Mouse (Mus musculus) erythroblast, adult 5-6 weeks (primary cell): ENCODE data around the gene Tmem102. TPM values are rescaled to one million over a fixed set of nuclear protein-coding genes. Genes with fewer than 3 reads are reported as not detected.
A peak's percentile ranks its signal among the peaks of the same experiment; 100 is the strongest.

Experiments used
- ATAC-seq: replicated peaks from 2 replicates; pipeline ENCODE4 v1.8.0; 2016; ENCODE audit warnings: moderate number of reproducible peaks, mild to moderate bottlenecking, moderate TSS enrichment, inconsistent platforms; ENCODE audit not compliant: poor library complexity, low FRiP score, severe bottlenecking
- total RNA-seq, 2 experiments: library from RNA; stranded (forward) in 1 of 2; stranded (reverse) in 1 of 2; fragments of 150-400 nt in 1 of 2; fragments of 200-764, 138-1000 nt in 1 of 2; gene quantifications; 2 replicates each; pipeline versions ENCODE4 v1.2.3 to v1.2.4; 2015 to 2017; ENCODE audit warnings: low replicate concordance in 2 of 2

The Tmem102 gene
- total RNA-seq, 2 experiments from 2014 or later: not detected

- ATAC-seq: no peak
These were observed 23.4 kb upstream of the Tmem102 start for GRCm38 (mm10) chr11:69828832-69829231.

- no peak for ATAC-seq
These were observed 18.0 kb upstream of the Tmem102 start for GRCm38 (mm10) chr11:69823456-69823855.

GRCm38 (mm10) chr11:69822080-69822479, 16.7 kb upstream of the Tmem102 start, which contains the start of gene Spem1:
Gene Spem1, minus strand, starts transcription at chr11:69822180.
- ATAC-seq: no peak

GRCm38 (mm10) chr11:69818871-69819270, 13.4 kb upstream of the Tmem102 start:
- no peak for ATAC-seq

GRCm38 (mm10) chr11:69818365-69818764, 12.9 kb upstream of the Tmem102 start, which contains the start of gene Spem2:
Gene Spem2, minus strand, starts transcription at chr11:69818465.
- no peak for ATAC-seq

- no peak for ATAC-seq
These were observed 11.1 kb upstream of the Tmem102 start for GRCm38 (mm10) chr11:69816520-69816919.

GRCm38 (mm10) chr11:69815155-69815554, 9.7 kb upstream of the Tmem102 start, which contains the start of gene Gm39566:
Gene Gm39566, minus strand, starts transcription at chr11:69815298.
- ATAC-seq: no peak

- ATAC-seq: no peak
These were observed 4.9 kb upstream of the Tmem102 start for GRCm38 (mm10) chr11:69810280-69810679.

- ATAC-seq: no peak
These were observed 2.2 kb upstream of the Tmem102 start for GRCm38 (mm10) chr11:69807641-69808040.

- no peak for ATAC-seq
These were observed 954 bp upstream of the Tmem102 start for GRCm38 (mm10) chr11:69806378-69806777.

GRCm38 (mm10) chr11:69804652-69804940, 828 bp downstream of the Tmem102 start:
- no peak for ATAC-seq

- 0 out of 2 replicates have a peak, but pooled peaks have one; percentile 27 for ATAC-seq
These were observed 1.4 kb downstream of the Tmem102 start for GRCm38 (mm10) chr11:69803786-69804651.

GRCm38 (mm10) chr11:69803328-69803727, 2.1 kb downstream of the Tmem102 start:
- no peak for ATAC-seq

- ATAC-seq: no peak
These were observed 2.7 kb downstream of the Tmem102 start for GRCm38 (mm10) chr11:69802648-69803105.

GRCm38 (mm10) chr11:69801379-69801977, 3.9 kb downstream of the Tmem102 start, which contains the start of gene Fgf11:
Gene Fgf11, minus strand, starts transcription at chr11:69801857.
- no peak for ATAC-seq

- ATAC-seq: no peak
These were observed 4.8 kb downstream of the Tmem102 start for GRCm38 (mm10) chr11:69800392-69801197.

- no peak for ATAC-seq
These were observed 5.4 kb downstream of the Tmem102 start for GRCm38 (mm10) chr11:69800138-69800391.

GRCm38 (mm10) chr11:69799394-69800137, 5.9 kb downstream of the Tmem102 start:
- ATAC-seq: no peak

GRCm38 (mm10) chr11:69797924-69798323, 7.5 kb downstream of the Tmem102 start:
- ATAC-seq: no peak

GRCm38 (mm10) chr11:69795983-69796435, 9.4 kb downstream of the Tmem102 start:
- ATAC-seq: no peak
